Mouse (Mus musculus): ENCODE data around the gene Tmem39a.

DNA sequence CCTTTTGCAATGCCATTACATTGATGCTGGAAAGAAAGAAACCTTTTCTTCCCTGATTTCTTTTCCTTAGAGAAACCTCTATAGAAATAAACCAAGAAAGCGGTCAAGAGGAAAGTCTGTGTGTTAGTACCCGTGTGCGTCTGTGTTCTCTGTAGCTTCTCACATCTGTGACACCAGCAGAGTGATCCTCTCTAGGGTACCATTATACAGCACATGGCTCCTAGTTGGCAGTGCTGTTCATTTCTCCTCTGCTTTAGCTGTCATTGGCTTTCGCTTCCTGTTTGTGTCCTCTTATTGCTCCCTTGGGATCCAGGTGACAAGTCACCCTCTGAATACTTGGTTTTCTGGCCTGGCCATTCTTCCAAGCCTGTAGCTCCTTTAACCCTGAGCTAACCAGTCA is 29.1 kb downstream of the Tmem39a start:
- no peak for TF ChIP-seq USF1 (IDR thresholded peaks at IDR 0.05; ENCODE audit: low read depth)
- TF ChIP-seq MAX (IDR thresholded peaks at IDR 0.05; ENCODE audit: low read depth): no peak
- TF ChIP-seq MYOG (IDR thresholded peaks at IDR 0.05; ENCODE audit: control insufficient read depth in 1 of 3, insufficient read depth in 1 of 3, insufficient read length in 2 of 3, low read depth in 2 of 3): no peak
- no peak for TF ChIP-seq REST (IDR thresholded peaks at IDR 0.05; ENCODE audit: insufficient read depth, insufficient read length)

All from myocyte (in vitro differentiated cells).